Mouse (Mus musculus) kidney, embryonic 15.5 days (tissue): ENCODE data around the gene Srd5a2. TPM values are rescaled to one million over a fixed set of nuclear protein-coding genes. Genes with fewer than 3 reads are reported as not detected.

Source experiments
- ATAC-seq: fragments of 200-750 bp; cut with Nextera tagmentation; replicated peaks from 2 replicates; pipeline ENCODE4 v1.8.0; 2017; ENCODE audit warnings: moderate TSS enrichment; ENCODE audit not compliant: low FRiP score
- H3K27ac ChIP-seq: fragments of 300-500 bp; sonication (generic); 2 replicates; pipeline ENCODE4 v1.5.1; 2015; ENCODE audit warnings: mild to moderate bottlenecking, inconsistent platforms
- H3K27me3 ChIP-seq: fragments of 300-500 bp; sonication (generic); 2 replicates; pipeline ENCODE4 v1.6.1; 2015; ENCODE audit warnings: inconsistent platforms
- H3K36me3 ChIP-seq: fragments of 300-500 bp; sonication (generic); 2 replicates; pipeline ENCODE4 v1.6.1; 2015; ENCODE audit warnings: inconsistent platforms
- H3K4me1 ChIP-seq: fragments of 300-500 bp; sonication (generic); 2 replicates; pipeline ENCODE4 v1.6.1; 2015; ENCODE audit warnings: inconsistent platforms
- H3K4me2 ChIP-seq: fragments of 300-500 bp; sonication (generic); 2 replicates; pipeline ENCODE4 v1.6.1; 2015; ENCODE audit warnings: moderate library complexity, mild to moderate bottlenecking, inconsistent platforms
- H3K4me3 ChIP-seq: fragments of 300-500 bp; sonication (generic); replicated peaks from 2 replicates; pipeline ENCODE4 v1.5.1; 2015; ENCODE audit warnings: mild to moderate bottlenecking, inconsistent platforms
- H3K9ac ChIP-seq: fragments of 300-500 bp; sonication (generic); 2 replicates; pipeline ENCODE4 v1.6.1; 2015; ENCODE audit warnings: mild to moderate bottlenecking, inconsistent platforms
- H3K9me3 ChIP-seq: fragments of 300-500 bp; sonication (generic); replicated peaks from 2 replicates; pipeline ENCODE4 v1.6.1; 2016; ENCODE audit warnings: inconsistent platforms
- WGBS: fragments of 180-500 bp; shearing (Covaris S2); methylation state at CpG from one replicate; pipeline ENCODE4 v1.1.7; 2015; ENCODE audit warnings: mixed read lengths; 5-methylcytosine and 5-hydroxymethylcytosine counted together
- polyA plus RNA-seq: library from polyadenylated mRNA; unstranded; fragments of >200 nt; fragmentation: Nextera tagmentation; extraction: Ambion mirVana; gene quantifications from 2 replicates; pipeline ENCODE4 v1.2.1, GENCODE M21; 2015

Gene Srd5a2
- polyA plus RNA-seq, 1 experiment from 2014 or later, result not detected

DNA sequence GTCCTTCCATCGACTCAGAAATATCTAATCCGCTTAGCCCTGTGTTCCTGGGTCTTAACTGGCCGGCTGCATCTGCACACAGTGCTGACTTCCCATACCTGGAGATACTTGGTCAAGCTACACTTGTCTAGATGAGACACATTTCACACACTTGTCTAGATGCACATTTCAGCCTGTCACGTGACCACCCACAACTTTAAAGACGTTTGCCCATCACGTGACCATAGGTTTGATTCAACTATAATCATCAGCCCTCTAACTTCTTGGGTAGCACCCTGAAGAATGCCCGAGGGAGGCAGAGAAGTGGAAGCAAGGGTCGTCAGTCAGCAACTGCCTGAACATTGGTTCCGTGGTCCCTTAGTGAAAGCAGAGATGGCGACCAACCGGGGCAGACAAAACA, 75.1 kb downstream of the Srd5a2 start:
- Histone ChIP-seq H3K36me3 (no peaks in the 10 kb centered on the region), H3K4me3 (no peak overlapping the region), H3K9me3 (no peaks in the 10 kb centered on the region), H3K27me3 (no peaks in the 10 kb centered on the region), H3K9ac (no peak overlapping the region), H3K4me1 (peaks cover 9% of the 10 kb centered on the region; the same call in 1 of the 2 replicates), H3K27ac (no peak overlapping the region), H3K4me2 (no peak overlapping the region)
- no peak for ATAC-seq
- WGBS, result 90% methylated on average over 11 of the region's 11 CpGs

DNA sequence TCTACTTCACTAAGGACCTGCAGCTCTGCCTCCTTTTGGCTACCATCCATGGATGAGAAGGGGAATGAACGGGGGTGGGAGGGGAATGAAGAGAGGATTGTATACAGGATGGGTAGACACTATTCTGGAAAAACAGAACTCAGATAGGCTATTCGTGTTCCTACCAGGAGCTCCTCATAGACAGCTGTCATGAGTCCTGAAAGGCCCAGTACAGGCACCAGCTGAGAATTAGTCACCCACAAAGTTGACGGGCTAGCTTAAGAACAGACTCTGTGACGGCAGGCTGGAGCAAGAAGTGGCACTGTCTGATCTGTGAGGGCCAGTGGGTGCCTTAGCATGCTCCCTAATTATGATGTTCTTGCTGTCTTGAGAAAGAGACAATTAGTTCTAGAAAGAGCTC, 76.4 kb downstream of the Srd5a2 start:
- no peak overlapping the region for H3K4me3 ChIP-seq
- peaks cover 9% of the 10 kb centered on the region; the same call in 1 of the 2 replicates for H3K4me1 ChIP-seq
- WGBS, result 73% methylated on average over 4 of the region's 4 CpGs
- no peaks in the 10 kb centered on the region for H3K9me3 ChIP-seq
- no peaks in the 10 kb centered on the region for H3K36me3 ChIP-seq
- no peak overlapping the region for H3K4me2 ChIP-seq
- no peak for ATAC-seq
- H3K27me3 ChIP-seq, result no peaks in the 10 kb centered on the region
- no peak overlapping the region for H3K27ac ChIP-seq
- H3K9ac ChIP-seq, result no peak overlapping the region

DNA sequence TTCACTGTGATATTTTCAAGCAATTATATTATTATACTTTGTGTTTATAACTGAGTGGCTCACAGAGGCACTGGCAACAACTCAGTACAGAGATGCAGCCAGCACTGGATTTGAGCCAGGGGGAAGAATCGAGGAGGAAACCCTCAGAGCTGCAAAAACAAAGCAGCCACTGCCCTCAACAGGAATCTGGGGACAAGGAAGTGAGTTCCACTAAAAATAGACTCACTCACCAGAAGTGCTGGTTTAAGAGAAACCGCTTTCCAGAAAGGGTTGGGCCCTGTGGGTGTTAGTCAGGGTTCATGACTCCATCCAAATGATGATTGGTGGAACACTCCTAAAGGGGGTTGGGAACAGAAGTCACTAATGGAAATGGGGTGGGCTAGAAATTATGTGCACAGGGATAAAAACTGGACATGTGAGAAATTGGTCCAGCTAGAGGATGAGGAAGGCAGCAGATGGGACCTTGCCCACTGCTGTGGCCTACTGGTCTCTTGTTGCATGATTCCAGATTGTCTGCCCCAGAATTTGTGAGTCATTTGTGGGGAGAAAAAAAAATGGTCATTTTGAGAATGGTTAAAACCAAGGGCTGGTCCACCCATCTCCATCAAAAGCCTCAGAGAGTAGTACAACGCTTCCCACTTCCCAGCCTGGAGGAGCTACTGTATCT, 77.2 kb downstream of the Srd5a2 start:
- Histone ChIP-seq H3K36me3 (no peaks in the 10 kb centered on the region), H3K27ac (0 out of 2 replicates have a peak overlapping the region, but pooled peaks have one; percentile 9), H3K9ac (no peak overlapping the region), H3K4me1 (peaks cover 9% of the 10 kb centered on the region; the same call in 1 of the 2 replicates), H3K27me3 (no peaks in the 10 kb centered on the region), H3K9me3 (no peaks in the 10 kb centered on the region), H3K4me2 (no peak overlapping the region), H3K4me3 (no peak overlapping the region)
- no peak; the same call in 1 of the 2 replicates for ATAC-seq
- WGBS, result 45% methylated on average over 3 of the region's 3 CpGs

Other genes starting within 250 kb of the Srd5a2 start
- gene Ehd3, start 243.8 kb downstream of the Srd5a2 start, polyA plus RNA-seq, result 18.2 and 21.3 TPM in 2 replicates
- 1.9 and 3.4 TPM in 2 replicates for gene Xdh, start 97.7 kb downstream of the Srd5a2 start, polyA plus RNA-seq
- 77.4 and 81.7 TPM in 2 replicates for gene Memo1, start 247.6 kb upstream of the Srd5a2 start, polyA plus RNA-seq